Mouse (Mus musculus) mouse trophoblast stem cell (cell line): ENCODE results near the gene Olfr1162.
"Not testable (repeated sequence)": the region's sequence is repeated elsewhere in the genome, so short reads cannot be mapped to it uniquely, and the experiment has no call there.

Experiments
- in situ Hi-C, 2 experiments: fragments of 300-500 bp; cut with MseI, MboI; formaldehyde crosslinking; loops; 2 replicates in 1 of 2; 3 replicates in 1 of 2; pipeline ENCODE4 v1.15.1; 2025

Olfr1162 gene

DNA sequence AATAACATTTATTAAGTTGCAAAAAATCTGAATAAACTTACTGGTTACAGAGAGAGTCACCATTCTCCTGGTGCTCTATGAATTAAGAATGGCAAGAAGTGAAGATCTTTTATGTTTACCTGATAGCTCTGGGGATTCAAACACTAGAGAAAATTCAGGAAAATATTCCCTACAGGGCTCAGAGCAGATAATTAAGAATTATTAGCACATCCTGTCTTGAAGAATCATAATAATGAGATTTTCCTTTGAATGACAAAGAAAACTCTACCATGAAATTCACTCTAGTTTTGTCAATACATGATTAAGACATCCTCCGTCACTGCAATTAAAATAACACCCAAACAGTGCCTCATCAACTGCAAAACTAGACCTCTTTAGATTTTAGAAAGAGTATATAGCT lies at the start of gene Olfr1162:
Olfr1162 (minus strand) TSS at position 101 of the 400 bp plus-strand sequence.
- in situ Hi-C loops, result no loop called here

DNA sequence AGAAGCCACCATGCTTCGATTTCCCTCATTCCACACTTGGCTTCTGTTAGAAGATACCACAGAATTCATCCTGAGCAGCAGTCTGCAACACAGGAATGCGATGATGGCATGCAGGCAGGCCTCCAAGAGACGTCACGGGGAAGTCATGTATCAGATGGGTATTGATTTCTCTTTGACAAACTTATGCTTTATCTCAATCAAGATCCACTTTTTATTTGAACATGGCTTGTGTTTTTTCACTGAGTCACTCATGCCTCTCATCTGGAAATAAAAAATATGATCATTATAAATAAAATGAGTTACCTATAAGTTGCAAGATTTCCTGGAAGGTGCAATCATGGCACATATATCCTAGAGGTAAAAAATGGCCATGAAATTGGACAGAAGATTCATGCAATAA lies 42.9 kb upstream of the Olfr1162 start, which contains the start of gene Olfr1164:
Olfr1164 (minus strand) TSS at position 101 of the 400 bp plus-strand sequence.
- in situ Hi-C loops, result no loop called here

DNA sequence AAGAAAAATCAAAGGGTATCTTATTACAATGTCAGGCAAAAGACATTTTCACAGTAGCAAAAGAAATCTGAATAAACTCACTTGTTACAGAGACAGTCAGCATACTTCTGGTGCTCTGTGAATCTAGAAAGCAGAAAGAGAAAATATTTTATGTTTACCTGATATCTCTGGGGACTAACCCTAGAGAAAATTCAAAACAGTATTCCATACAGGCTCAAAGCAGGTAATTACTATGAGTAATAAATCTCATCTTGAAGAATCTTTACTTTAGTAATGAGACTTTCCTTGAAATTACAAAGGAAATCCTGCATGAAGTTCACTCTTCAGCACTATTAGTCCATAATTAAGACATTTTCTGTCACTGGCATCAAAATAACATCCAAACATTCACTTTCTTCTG lies 20.8 kb upstream of the Olfr1162 start, which contains the start of gene Olfr1163:
Olfr1163 (minus strand) TSS at position 101 of the 400 bp plus-strand sequence.
- in situ Hi-C loops, result no loop called here

DNA sequence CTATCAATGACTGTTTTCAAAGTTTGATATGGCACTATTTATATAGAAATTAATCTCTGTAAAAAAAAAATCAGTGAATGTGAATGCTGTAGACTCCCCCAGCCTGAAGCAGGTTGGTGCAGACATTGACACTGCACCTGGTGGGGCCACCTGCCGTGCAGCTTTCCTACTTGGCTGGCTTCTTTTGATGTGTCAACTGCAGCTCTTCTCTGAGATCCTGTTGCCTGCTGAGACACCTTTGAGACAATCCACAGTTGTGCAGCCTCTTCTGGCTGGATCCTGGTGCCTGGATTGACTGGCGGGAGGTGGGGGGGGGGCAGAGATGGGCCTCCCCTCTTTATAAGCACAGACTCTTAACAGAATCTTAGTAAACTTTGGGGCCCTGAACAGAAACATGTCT lies 12.7 kb upstream of the Olfr1162 start:
- in situ Hi-C loops, result no loop called here

DNA sequence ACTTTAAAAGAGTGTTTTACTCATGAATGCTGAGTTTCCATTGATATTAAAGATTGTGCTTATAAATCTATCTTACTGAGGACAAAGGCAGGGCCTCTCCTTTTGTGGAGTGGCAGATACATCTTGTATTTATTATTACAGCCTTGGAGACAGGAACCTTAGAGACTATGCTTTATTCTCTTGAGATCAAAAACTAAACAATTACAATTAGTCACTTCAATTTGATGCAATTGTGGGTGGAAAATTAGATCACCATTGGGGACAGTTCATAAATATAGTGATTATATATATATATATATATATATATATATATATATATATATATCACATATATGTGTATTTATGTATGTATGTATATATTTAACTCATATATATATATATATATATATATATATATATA lies 13.3 kb downstream of the Olfr1162 start, which contains the start of gene Olfr73:
Olfr73 (minus strand) TSS at position 101 of the 400 bp plus-strand sequence.
- in situ Hi-C loops, result no loop called here

DNA sequence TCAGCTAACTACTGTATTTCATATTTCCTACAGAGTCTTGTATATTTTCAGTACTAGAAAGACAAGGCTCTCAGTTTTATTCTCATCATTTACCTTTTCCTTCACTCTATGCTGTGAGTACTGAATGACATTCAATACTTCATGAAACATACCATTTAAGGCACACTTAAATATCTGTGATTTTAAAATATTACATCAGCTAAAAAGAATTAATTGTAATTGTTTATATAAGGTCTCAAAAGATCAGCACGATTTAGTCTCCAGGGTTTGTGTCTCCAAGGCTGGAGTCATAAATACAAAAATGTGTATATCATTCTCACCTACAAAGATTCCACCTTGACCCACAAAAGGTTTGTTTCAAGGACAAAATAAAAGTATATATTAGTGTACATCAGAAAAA lies 28.5 kb downstream of the Olfr1162 start, which contains the start of gene Olfr1161:
Olfr1161 (plus strand) TSS at position 301 of the 400 bp plus-strand sequence.
- in situ Hi-C loops, result not testable (repeated sequence)

DNA sequence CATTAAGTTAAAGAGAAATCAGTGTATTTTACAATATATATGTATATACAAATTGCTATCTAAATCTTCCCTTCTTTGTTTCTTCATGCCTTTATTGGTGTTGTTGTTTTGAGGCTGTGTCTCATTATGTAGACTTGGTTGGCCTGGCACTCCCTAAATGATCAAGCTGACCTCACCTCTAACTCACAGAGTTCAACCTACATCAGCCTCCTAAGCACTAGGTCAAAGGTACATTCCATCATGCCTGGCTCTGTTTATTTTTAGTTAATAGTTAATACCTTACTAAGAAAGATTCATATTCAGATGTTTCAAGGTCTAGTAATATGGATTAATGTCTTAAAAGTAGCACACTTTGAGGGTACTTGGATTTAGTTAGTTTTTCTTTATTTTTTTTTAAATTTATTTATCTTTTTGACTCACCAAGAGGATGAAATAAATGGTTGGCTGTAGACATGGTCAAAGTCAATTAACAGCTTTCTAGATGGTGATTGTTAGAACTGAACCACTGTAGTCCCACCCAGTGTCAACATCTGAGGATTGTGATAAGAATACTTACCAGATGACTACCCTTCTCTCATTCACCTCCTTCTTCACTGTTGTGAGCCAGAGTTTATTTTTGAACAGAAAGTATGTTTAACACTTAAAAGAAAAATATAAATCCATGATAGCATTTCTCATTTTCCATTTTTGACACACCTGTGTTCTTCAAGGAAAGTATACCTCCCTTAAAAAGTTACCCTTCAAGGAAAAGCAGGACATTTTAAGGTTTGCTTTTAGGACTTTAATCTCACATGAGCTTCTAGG lies 43.2 kb downstream of the Olfr1162 start, which contains the start of gene Olfr1160:
Olfr1160 (minus strand) TSS at position 754 of the 804 bp plus-strand sequence.
- in situ Hi-C loops, result no loop called here
